8 mouse cellular contexts compared by ENCODE assay signal in genomic region chr8:120225421-120226151, GRCm38 (mm10). TPM values are rescaled to one million over a fixed set of nuclear protein-coding genes. Genes with fewer than 3 reads are reported as not detected.
DNase-seq lines count a peak whose midpoint lies in the region.

No protein-coding gene starts in this region.

- DNase-seq in left cerebral cortex, adult 11 months (ENCODE audit: low spot score): peak; percentile 54
- DNase-seq in left cerebral cortex, postnatal 10 days (ENCODE audit: extremely low spot score in 1 of 2, low spot score in 2 of 2): no peak
- peak; percentile 65 to 74 for DNase-seq in adrenal gland, postnatal 36 days
- DNase-seq in induced T-regulatory cell, adult 2 months (ENCODE audit: low read depth): peak; percentile 74
- DNase-seq in retina, embryonic 14.5 days (ENCODE audit: low spot score): peak; percentile 64
- no peak for DNase-seq in cerebellum, adult 11 months
- no peak for DNase-seq in urinary bladder, adult 18-20 months (ENCODE audit: low spot score in 2 of 2)
- DNase-seq in gastrocnemius, postnatal 10 days: no peak

- intact Hi-C loops in left cerebral cortex, postnatal 10 days (cut with DNase I): no loop called here

RNA-seq across cellular contexts. Expression of gene Gse1, which starts 2.7 kb away (rescaled TPM):
- 10 to 100 TPM; 41.7 to 45.3 TPM for total RNA-seq in left cerebral cortex, postnatal 10 days (2021)
- 10 to 100 TPM; 25.9 to 30.2 TPM for total RNA-seq in adrenal gland, postnatal 36 days (2021)
- 10 to 100 TPM; 25.5 to 38.6 TPM for total RNA-seq in gastrocnemius, postnatal 10 days (2021)

RNA-seq across cellular contexts. Expression of gene Fam92b, which starts 48.3 kb away (rescaled TPM):
- total RNA-seq in left cerebral cortex, postnatal 10 days (2021): under 1 TPM; 0.39 to 0.61 TPM
- total RNA-seq in adrenal gland, postnatal 36 days (2021): 1 to 10 TPM in 1 of 2 experiments, under 1 TPM in 1; 0.53 to 1.2 TPM
- not detected for total RNA-seq in gastrocnemius, postnatal 10 days (2021)

Comparison
In these comparisons a context has a peak if more than half of its experiments do, and no peak if none do; other contexts are left out.
1. DNase-seq: peak in left cerebral cortex, adult 11 months (single experiment), adrenal gland, postnatal 36 days (2 of 2), induced T-regulatory cell, adult 2 months (single experiment) and retina, embryonic 14.5 days (single experiment); none in left cerebral cortex, postnatal 10 days (0 of 2), cerebellum, adult 11 months (single experiment), urinary bladder, adult 18-20 months (0 of 2) and gastrocnemius, postnatal 10 days (single experiment).